Mouse (Mus musculus) liver, embryonic 14.5 days (tissue): ENCODE measurements around the gene Misp. TPM values are rescaled to one million over a fixed set of nuclear protein-coding genes. Genes with fewer than 3 reads are reported as not detected.

ENCODE experiments used
- ATAC-seq: fragments of 200-750 bp; cut with Nextera tagmentation; 2 replicates; pipeline ENCODE4 v1.8.0; 2017; ENCODE audit warnings: moderate number of reproducible peaks, mild to moderate bottlenecking, moderate library complexity; ENCODE audit not compliant: insufficient read depth
- DNase-seq, 3 experiments: peaks; one replicate each; pipeline ENCODE4 v3.0.0-alpha.2; 2012 to 2013; ENCODE audit warnings: low read depth in 3 of 3, low spot score in 3 of 3
- H3K27ac ChIP-seq: fragments of 300-500 bp; sonication (generic); 2 replicates; pipeline ENCODE4 v1.5.1; 2014; ENCODE audit warnings: moderate library complexity, mild to moderate bottlenecking, control low read depth, inconsistent platforms
- H3K27me3 ChIP-seq: fragments of 300-500 bp; sonication (generic); 2 replicates; pipeline ENCODE4 v1.6.1; 2014; ENCODE audit warnings: mild to moderate bottlenecking, low read length, moderate library complexity; ENCODE audit not compliant: control insufficient read depth, insufficient read depth
- H3K36me3 ChIP-seq: fragments of 300-500 bp; sonication (generic); replicated peaks from 2 replicates; pipeline ENCODE4 v1.6.1; 2014; ENCODE audit warnings: low read depth; ENCODE audit not compliant: control insufficient read depth, insufficient read depth
- H3K4me1 ChIP-seq, 2 experiments: fragments of 200-500 bp in 1 of 2; fragments of 300-500 bp in 1 of 2; sonication (generic) in 1 of 2; replicated peaks; 2 replicates each; pipeline ENCODE4 v1.6.1; 2012 to 2014; ENCODE audit warnings: antibody characterized with exemption in 1 of 2, inconsistent platforms in 1 of 2, low read length in 1 of 2; ENCODE audit not compliant: control insufficient read depth in 2 of 2, insufficient read depth in 2 of 2
- H3K4me2 ChIP-seq: fragments of 300-500 bp; sonication (generic); 2 replicates; pipeline ENCODE4 v1.6.1; 2014; ENCODE audit warnings: low read depth, mild to moderate bottlenecking, control low read depth, moderate library complexity
- H3K4me3 ChIP-seq, 2 experiments: fragments of 200-500 bp in 1 of 2; fragments of 300-500 bp in 1 of 2; sonication (generic) in 1 of 2; 2 replicates each; pipeline ENCODE4 v1.5.1; 2012 to 2014; ENCODE audit warnings: low read depth in 2 of 2, low read length in 2 of 2, mild to moderate bottlenecking in 2 of 2, control low read depth in 1 of 2, inconsistent platforms in 1 of 2, moderate library complexity in 1 of 2; ENCODE audit not compliant: insufficient read depth in 1 of 2
- H3K9ac ChIP-seq: fragments of 300-500 bp; sonication (generic); replicated peaks from 2 replicates; pipeline ENCODE4 v1.6.1; 2014; ENCODE audit warnings: mild to moderate bottlenecking, control low read depth, moderate library complexity
- H3K9me3 ChIP-seq: fragments of 300-500 bp; sonication (generic); 2 replicates; pipeline ENCODE4 v1.6.1; 2016; ENCODE audit warnings: low read length, mixed read lengths; ENCODE audit not compliant: control insufficient read depth
- CTCF ChIP-seq: IDR thresholded peaks from 2 replicates; pipeline ENCODE4 v1.5.1; 2016; ENCODE audit warnings: antibody characterized with exemption, low read depth, control low read depth
- EP300 ChIP-seq: IDR thresholded peaks from 2 replicates; pipeline ENCODE4 v1.6.1; 2016; ENCODE audit warnings: antibody characterized with exemption, low read depth
- WGBS: fragments of 180-500 bp; shearing (Covaris S2); extraction: QIAGEN DNeasy Blood & Tissue Kit; methylation state at CpG from one replicate; pipeline ENCODE4 v1.1.7; 2014; ENCODE audit not compliant: insufficient replicate concordance; 5-methylcytosine and 5-hydroxymethylcytosine counted together
- polyA plus RNA-seq, 2 experiments: library from polyadenylated mRNA; depleted of rRNA in 1 of 2; stranded (reverse) in 1 of 2; unstranded in 1 of 2; fragments of >200 nt; fragmentation: Nextera tagmentation in 1 of 2; extraction: Ambion mirVana in 1 of 2; gene quantifications; 2 replicates each; pipeline versions ENCODE4 v1.2.1 to v1.2.3; 2012 to 2014

The Misp gene
- polyA plus RNA-seq, 2 experiments: 0.13 to 0.41 TPM

DNA sequence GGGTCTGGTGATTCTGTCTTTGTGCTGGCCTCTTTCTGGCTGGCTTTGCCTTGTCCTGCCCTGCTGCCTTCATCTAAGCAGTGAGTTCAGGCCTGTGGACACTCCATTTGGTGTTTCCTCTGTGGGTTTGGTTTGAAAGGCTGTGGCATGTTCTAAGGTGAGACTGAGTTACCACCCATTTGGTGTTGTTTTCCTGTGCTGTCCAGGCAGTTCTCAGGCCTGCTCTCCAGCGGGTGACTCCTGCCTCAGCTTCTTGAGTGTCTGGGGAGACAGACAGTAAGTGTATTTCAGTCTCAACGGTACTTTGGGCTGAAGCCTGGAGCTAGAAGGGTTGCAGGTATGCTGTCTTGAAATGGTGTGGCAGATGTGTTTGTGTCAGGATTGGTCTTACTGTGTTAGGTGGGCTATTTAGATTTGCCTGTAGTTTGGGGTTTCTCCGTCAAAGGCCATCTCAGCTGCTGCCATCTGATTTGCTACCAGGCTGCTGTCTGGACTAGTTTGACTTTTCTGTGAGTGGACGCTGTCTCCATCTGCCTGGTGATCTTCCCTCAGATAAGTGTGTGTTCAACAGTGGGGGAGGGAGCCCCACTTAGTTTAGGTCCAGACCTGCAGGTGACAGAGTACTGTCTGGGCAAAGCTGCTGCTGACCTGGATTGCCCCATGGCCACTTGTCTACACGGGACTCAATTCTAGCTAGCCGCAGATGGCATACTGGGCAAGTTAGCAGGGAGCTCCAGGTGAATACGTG lies 36.1 kb downstream of the Misp start:
- no peak for ATAC-seq
- TF ChIP-seq EP300 (no peak), CTCF (no peak)
- peak overlapping the region; percentile 87 for H3K4me2 ChIP-seq
- peak overlapping the region; percentile 72 to 80 for H3K4me3 ChIP-seq
- H3K27ac ChIP-seq: no peak overlapping the region
- WGBS: 35% methylated on average over 7 of the region's 7 CpGs
- no peak for DNase-seq
- H3K9me3 ChIP-seq: no peaks in the 10 kb centered on the region
- H3K9ac ChIP-seq: peak overlapping the region; percentile 83
- no peaks in the 10 kb centered on the region for H3K27me3 ChIP-seq
- H3K36me3 ChIP-seq: peaks cover 54% of the 10 kb centered on the region
- H3K4me1 ChIP-seq: peaks cover 22 to 42% of the 10 kb centered on the region in 2 experiments

GRCm38 (mm10) chr10:79857452-79857811 lies 36.6 kb downstream of the Misp start:
- Histone ChIP-seq H3K9me3 (no peaks in the 10 kb centered on the region), H3K4me1 (peaks cover 17 to 37% of the 10 kb centered on the region in 2 experiments), H3K27me3 (no peaks in the 10 kb centered on the region), H3K9ac (peak overlapping the region; percentile 83), H3K4me3 (peak overlapping the region; percentile 72 to 80), H3K27ac (no peak overlapping the region), H3K36me3 (peaks cover 59% of the 10 kb centered on the region), H3K4me2 (peak overlapping the region; percentile 87)
- TF ChIP-seq CTCF: no peak
- TF ChIP-seq EP300: no peak
- 18% methylated on average over 4 of the region's 4 CpGs for WGBS
- ATAC-seq: no peak
- DNase-seq: peak in 1 of 3 experiments; percentile 41

- H3K4me1 ChIP-seq: peaks cover 12 to 32% of the 10 kb centered on the region in 2 experiments
- TF ChIP-seq EP300: no peak
- TF ChIP-seq CTCF: no peak
- no peak overlapping the region for H3K4me3 ChIP-seq
- DNase-seq (no peak), ATAC-seq (no peak)
- H3K9me3 ChIP-seq: no peaks in the 10 kb centered on the region
- 85% methylated on average over 2 of the region's 2 CpGs for WGBS
- H3K27ac ChIP-seq: no peak overlapping the region
- peaks cover 64% of the 10 kb centered on the region for H3K36me3 ChIP-seq
- no peaks in the 10 kb centered on the region for H3K27me3 ChIP-seq
- H3K9ac ChIP-seq: no peak overlapping the region
- peak overlapping the region; percentile 87 for H3K4me2 ChIP-seq
Observed at GRCm38 (mm10) chr10:79857894-79858293, 37.1 kb downstream of the Misp start.

- Histone ChIP-seq H3K4me3 (no peak overlapping the region), H3K9me3 (no peaks in the 10 kb centered on the region), H3K36me3 (peaks cover 70% of the 10 kb centered on the region), H3K27ac (no peak overlapping the region), H3K4me1 (peaks cover 8 to 27% of the 10 kb centered on the region in 2 experiments; a peak in 3 of 4 replicates), H3K9ac (no peak overlapping the region), H3K4me2 (peak overlapping the region; percentile 87), H3K27me3 (no peaks in the 10 kb centered on the region)
- WGBS: 68% methylated on average over 17 of the region's 17 CpGs
- TF ChIP-seq CTCF (no peak), EP300 (no peak)
- ATAC-seq (no peak), DNase-seq (no peak)
Observed at GRCm38 (mm10) chr10:79858416-79859074, 37.8 kb downstream of the Misp start.

DNA sequence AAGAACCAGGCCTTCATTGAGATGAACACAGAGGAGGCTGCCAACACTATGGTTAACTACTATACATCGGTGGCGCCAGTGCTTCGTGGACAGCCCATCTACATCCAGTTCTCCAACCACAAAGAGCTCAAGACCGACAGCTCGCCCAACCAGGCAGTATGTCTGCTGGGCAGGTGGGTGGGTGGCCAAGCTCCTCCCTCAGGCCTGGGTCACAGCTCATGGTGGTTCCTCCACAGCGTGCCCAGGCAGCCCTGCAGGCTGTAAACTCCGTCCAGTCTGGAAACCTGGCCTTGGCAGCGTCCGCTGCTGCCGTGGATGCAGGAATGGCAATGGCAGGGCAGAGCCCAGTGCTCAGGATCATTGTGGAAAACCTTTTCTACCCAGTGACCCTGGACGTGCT lies 38.3 kb downstream of the Misp start:
- Histone ChIP-seq H3K4me3 (no peak overlapping the region), H3K27ac (no peak overlapping the region), H3K36me3 (peaks cover 75% of the 10 kb centered on the region), H3K9me3 (no peaks in the 10 kb centered on the region), H3K27me3 (no peaks in the 10 kb centered on the region), H3K4me1 (peaks cover 8 to 24% of the 10 kb centered on the region in 2 experiments; a peak in 3 of 4 replicates), H3K9ac (no peak overlapping the region), H3K4me2 (no peak overlapping the region)
- DNase-seq (no peak), ATAC-seq (no peak)
- TF ChIP-seq CTCF (no peak), EP300 (no peak)
- 88% methylated on average over 11 of the region's 11 CpGs for WGBS
